Mouse (Mus musculus) left cerebral cortex, postnatal 36 days (tissue): ENCODE results near the gene Mn1. TPM values are rescaled to one million over a fixed set of nuclear protein-coding genes. Genes with fewer than 3 reads are reported as not detected.

Source experiments
- DNase-seq, 2 experiments: peaks; one replicate each; pipeline ENCODE4 v3.0.0; 2021 to 2022; ENCODE audit warnings: low spot score in 2 of 2, mixed read lengths in 1 of 2
- intact Hi-C: fragments of 180-260 bp; cut with DNase I; formaldehyde crosslinking; loops from one replicate; pipeline ENCODE4 v1.15.1; 2025
- total RNA-seq, 2 experiments: library from RNA; stranded (reverse); gene quantifications; 2 replicates each; pipeline ENCODE4 v1.2.3; 2021

Gene Mn1
- total RNA-seq, 2 experiments from 2014 or later, result 57.4 to 69.7 TPM

DNA sequence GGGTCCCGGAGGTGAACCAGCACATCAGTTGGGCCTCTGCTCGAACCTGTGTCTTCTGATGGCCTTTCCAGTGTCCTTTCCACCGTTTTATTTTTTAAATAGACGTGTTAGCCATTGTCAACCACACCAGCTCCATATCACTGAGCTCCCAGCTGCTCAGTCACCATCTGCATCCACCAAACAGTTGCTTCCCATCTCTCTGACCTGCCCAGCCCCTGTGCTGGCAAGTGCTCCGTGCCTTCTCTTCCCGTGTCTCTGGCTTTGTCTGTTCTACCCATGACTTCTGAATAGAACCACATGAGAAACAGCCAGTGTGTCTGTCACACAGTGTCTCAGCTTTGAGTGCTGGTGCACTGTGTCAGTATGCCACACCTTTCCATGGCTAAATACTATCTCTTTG, 12.4 kb upstream of the Mn1 start:
- no peak for DNase-seq
- intact Hi-C loops, result no loop called here

DNA sequence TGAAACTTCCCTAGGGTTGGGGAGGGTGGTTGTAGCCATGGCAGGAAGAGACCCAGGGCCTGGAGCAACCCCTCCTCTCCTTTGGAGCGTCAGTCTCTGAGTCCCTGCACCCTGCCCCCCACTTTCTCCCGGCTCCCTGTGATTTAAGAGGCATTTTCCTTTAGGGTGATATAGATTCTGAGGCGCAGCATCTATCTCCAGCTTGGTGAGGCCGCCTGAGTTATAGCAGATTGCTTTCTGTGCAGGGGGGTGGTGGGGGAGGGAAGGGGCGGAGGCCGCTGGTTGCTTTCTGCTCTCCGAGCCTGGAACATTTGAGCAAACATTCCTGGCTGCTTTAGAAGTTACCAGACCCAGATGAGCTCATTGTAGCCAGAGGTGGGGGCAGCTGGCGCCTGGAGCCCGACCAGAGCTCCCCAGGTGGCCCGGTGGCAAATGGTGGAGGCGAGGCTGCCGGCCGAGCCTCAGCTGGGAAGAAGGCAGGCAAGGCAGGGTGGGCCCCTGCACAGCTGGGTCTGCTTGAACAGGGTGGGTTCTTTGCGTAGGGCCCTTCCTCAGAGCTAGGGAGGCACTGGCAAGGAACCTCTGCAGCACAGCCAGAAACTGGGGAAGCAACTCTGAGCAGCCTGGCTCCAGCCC, 8.6 kb upstream of the Mn1 start:
- intact Hi-C loops, result no loop called here
- no peak for DNase-seq

DNA sequence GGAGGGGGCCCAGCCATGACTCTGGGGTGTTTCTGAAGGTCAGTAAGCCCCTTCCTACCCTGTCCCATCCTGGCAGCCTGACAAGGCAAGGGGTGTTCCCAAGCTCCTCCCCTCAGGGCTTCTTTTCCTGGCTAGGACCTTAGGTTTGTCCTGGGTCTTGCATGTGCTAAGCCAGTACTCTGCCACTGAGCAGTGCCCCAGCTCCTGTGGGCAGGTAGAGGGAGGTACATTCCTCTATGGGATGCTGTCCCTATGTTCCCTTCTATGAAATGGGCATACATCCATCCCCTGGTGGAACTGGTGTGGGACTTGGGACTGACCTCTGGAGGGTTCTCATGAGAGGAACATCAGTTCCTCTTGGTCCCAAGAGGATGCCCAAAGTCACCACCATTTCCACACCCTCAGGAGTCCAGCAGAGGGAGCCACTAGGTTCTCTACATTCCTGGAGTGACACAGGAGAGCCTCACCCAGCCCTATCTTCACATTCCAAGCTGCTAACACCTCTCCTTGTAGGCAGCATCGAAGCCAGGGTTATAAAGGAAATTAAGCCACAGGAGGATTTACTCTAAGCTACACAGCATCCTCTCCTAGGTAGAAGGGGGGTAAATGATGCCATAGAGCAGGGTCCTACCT, 7.6 kb upstream of the Mn1 start:
- intact Hi-C loops, result loop anchor here (5.0 to 10.0 kb wide), 2 partner anchors 665 to 798 kb away; no protein-coding TSS in a partner anchor
- DNase-seq, result no peak

DNA sequence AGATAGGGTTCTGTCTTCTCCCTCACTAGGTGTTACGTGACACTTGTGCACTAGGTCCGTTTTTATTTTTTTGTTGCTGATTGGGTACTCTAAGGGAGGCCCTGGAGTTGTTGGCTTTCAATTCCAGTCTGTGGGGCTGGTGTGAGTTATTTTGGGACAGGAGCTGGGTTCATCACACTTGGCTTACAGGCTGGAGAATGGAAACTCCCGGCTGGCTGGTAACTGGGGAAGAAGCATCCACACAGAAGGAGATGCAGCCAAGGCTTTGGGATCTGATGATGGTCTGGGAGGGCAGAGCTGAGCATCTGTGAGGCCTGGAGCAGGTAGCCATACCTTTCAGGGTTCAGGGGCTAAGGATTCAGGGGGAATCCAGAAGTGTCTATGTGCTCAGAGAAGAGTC, 6.5 kb upstream of the Mn1 start:
- intact Hi-C loops, result loop anchor here (5.0 to 10.0 kb wide), 2 partner anchors 664 to 797 kb away; no protein-coding TSS in a partner anchor
- DNase-seq, result no peak

DNA sequence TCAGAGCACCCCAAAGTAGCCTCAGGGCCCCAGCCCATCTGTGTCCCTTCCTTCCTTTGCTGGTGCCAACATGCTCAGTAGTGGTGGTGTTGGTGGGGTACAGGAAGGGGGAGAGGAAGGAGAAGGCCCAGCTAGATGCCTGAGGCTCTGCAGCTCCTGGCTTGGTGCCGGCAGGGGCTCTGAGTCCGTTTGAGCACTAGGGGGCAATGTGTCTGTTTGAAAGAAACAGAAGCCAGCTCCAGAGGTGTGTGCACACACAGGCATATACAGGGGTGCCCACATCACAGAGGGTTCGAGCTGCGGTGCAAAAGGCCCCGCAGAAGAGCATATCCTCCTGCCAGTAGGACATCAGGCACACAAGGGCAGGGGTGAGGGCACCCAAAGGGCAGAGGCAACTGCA, 3.0 kb upstream of the Mn1 start:
- DNase-seq, result peak; percentile 75 to 78
- intact Hi-C loops, result loop anchor here (2.0 to 10.0 kb wide), 4 partner anchors 267 to 793 kb away; no protein-coding TSS in a partner anchor

DNA sequence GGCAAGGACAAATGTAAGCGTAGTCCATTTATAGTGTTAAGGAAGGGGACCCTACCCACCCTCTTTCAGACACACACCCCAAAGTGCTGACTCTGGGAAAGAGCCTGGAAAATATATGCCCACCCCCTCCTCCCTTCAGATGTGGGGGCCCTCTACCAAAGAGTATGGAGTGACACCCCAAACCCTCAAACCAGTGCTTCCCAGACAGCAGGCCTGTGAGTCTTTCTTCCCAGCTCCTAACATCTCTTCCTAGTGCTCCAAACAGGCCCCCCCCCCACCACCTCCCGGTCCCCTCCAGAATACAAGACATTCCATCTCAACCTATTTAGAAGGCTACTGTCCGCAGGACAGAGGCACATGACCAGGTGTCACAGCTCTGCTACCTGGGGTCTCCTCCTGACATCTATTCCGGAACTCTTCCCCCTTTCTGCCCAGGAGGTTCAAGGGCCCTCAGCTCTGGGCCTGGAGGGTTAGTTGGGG, 2.4 kb upstream of the Mn1 start:
- DNase-seq, result no peak
- intact Hi-C loops, result loop anchor here (2.0 to 10.0 kb wide), 5 partner anchors 266 to 792 kb away; no protein-coding TSS in a partner anchor

DNA sequence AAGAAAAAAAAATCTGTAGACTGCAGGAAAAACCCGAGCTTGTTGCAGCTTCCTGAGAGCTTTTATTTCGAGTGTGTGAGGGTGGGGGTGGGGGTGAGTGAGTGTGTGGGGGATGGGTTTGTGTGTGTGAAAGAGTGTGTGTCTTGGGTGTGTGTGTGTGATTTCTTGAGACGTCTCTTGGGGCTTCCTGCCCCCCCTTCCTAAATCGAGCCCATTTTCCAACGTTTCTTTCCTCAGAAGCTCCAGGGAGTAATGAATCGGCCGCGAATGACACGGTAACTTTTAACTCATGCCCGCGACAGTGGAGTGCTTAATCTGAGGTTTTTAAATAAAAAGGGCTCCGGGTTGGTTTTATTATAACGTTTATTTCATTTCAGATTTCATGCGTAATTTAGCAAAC, 1.6 kb upstream of the Mn1 start:
- intact Hi-C loops, result loop anchor here (2.0 to 10.0 kb wide), 4 partner anchors 265 to 739 kb away; no protein-coding TSS in a partner anchor
- no peak for DNase-seq

DNA sequence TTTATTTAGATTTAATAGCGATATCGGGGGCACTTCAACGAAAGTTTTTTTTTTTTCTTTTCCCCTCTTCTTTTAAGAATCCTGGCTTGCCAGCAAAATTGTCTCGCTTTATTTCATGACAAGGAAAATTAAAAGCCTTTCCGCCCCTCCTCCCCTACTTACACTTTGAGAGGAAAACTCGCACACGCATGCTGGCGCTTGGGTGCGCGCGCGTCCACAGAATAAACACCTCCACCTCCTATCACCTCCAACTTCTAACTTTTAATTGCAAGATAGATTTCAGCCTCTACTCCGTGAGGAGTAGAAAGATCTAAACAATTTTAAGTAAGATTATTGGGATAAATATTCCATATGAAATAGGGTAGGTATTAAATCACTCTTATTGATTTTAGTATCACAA, 1.1 kb upstream of the Mn1 start:
- DNase-seq, result no peak
- intact Hi-C loops, result loop anchor here (5.0 to 10.0 kb wide), 2 partner anchors 346 to 659 kb away; no protein-coding TSS in a partner anchor

DNA sequence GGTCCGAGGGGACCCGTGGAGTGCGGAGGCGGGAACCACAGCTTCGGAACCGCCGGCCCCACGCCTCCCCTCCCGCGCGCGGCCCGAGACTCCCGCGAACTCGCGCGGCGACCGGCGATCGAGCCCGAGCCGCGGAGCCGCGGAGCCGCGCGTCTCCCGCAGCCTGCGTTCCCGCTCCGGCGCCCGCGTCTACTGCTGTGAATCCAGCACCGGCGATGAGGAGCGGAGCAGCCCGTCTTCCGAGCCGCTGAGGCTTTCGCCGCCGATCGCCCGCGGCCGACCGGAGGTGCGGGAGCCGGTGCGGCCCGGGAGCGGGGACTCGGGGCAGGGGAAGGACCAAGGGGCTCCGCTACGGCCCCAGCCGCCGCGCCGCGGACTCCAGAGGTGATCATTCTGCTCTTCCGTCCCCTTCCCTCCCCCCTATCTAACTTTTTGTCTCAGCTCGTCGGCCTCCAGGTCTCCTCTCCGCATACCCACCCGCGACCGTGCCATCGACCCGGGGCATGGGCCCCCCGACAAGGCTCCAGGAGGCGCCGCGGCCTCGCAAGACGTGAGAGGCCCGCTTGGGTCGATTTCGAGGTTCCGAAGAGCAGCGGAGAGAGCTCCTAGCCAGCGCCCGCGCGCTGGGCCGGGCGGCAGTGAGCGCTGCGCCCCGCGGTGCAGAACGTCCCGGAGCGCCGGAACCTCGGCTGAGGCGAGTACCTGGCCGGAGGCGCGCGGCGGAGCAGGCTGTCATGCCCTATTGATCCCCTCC, 393 bp downstream of the Mn1 start:
- intact Hi-C loops, result loop anchor here (5.0 to 10.0 kb wide), 2 partner anchors 345 to 657 kb away; no protein-coding TSS in a partner anchor
- peak in 1 of 2 experiments; percentile 49 for DNase-seq

DNA sequence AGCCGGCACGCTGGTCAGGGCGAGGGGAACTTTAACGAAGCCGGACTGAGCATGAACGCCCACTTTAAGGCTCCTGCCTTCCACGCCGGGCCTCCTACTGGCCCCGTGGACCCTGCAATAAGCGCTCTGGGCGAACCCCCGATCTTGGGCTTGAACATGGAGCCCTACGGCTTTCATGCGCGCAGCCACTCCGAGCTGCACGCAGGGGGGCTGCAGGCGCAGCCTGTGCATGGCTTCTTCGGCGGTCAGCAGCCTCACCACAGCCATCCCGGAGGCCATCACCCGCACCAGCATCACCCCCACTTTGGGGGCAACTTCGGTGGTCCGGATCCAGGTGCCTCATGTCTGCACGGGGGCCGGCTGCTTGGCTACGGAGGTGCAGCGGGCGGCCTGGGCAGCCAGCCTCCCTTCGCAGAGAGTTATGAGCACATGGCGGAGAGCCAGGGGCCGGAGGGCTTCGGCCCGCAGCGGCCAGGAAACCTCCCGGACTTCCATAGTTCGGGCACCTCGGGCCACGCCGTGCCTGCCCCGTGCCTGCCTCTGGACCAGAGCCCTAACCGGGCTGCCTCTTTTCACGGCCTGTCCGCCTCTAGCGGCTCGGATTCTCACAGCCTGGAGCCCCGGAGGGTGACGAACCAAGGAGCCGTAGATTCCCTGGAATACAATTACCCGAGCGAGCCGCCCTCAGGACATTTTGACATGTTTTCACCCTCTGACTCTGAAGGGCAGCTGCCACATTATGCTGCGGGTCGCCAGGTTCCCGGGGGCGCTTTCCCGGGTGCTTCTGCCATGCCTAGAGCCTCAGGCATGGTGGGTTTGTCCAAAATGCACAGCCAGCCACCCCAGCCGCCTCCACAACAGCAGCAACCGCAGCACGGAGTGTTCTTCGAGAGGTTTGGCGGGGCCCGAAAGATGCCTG, 1.3 kb downstream of the Mn1 start:
- intact Hi-C loops, result loop anchor here (5.0 to 10.0 kb wide), 2 partner anchors 344 to 656 kb away; no protein-coding TSS in a partner anchor
- DNase-seq, result peak in 1 of 2 experiments; percentile 58

DNA sequence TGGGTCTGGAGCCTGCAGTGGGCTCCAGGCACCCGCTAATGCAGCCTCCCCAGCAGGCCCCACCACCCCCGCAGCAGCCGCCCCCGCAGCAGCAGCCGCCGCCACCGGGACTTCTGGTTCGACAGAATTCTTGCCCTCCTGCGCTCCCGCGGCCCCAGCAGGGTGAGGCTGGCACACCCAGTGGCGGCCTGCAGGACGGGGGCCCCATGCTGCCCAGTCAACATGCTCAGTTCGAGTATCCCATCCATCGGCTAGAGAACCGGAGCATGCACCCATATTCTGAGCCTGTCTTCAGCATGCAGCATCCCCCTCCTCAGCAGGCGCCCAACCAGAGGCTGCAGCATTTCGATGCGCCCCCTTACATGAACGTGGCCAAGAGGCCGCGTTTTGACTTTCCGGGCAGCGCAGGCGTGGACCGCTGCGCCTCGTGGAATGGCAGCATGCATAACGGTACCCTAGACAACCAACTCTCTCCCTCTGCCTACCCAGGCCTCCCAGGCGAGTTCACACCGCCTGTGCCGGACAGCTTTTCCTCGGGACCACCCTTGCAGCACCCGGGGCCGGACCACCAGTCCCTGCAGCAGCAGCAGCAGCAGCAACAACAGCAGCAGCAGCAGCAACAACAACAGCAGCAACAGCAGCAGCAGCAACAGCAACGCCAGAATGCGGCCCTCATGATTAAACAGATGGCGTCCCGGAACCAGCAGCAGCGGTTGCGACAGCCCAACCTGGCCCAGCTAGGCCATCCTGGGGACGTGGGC, 2.1 kb downstream of the Mn1 start:
- DNase-seq, result peak; percentile 69 to 71
- intact Hi-C loops, result loop anchor here (5.0 to 10.0 kb wide), 2 partner anchors 343 to 656 kb away; no protein-coding TSS in a partner anchor

DNA sequence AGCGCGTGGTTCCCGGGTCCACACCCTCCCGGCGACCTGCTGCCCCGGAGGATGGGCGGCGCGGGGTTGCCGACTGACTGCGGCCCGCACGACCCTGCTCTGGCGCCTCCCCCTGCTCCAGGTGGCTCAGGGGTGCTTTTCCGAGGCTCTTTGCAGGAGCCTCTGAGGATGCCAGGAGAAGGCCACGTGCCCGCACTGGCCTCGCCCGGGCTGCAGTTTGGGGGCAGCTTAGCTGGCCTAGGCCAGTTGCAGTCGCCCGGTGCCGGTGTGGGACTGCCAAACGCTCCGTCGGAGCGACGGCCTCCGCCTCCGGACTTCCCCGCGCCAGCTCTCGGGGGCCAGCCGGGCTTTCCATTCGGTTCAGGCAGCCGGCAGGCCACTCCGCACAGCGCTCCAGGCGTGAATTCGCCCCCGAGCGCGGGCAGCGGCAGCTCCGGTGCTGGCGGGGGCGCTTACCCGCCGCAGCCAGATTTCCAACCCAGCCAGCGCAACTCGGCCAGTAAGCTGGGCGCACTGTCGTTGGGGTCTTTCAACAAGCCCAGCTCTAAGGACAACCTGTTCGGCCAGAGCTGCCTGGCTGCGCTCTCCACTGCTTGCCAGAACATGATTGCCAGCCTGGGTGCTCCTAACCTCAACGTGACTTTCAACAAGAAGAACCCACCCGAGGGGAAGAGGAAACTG, 3.0 kb downstream of the Mn1 start:
- intact Hi-C loops, result no loop called here
- DNase-seq, result peak in 1 of 2 experiments; percentile 77

DNA sequence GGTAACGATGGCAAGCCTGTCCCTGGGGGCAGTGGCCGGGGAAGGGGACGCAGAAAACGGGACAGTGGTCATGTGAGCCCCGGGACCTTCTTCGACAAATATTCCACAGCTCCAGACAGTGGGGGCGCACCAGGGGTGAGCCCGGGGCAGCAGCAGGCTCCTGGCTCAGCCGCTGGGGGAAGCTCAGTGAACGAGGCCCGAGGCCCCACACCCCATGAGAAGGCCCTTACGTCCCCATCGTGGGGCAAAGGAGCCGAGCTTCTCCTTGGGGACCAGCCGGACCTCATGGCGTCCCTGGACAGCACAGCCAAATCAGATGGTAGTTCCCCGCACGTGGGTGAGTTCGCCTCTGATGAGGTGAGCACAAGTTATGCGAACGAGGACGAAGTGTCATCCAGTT, 3.7 kb downstream of the Mn1 start:
- peak in 1 of 2 experiments; percentile 64 for DNase-seq
- intact Hi-C loops, result no loop called here

DNA sequence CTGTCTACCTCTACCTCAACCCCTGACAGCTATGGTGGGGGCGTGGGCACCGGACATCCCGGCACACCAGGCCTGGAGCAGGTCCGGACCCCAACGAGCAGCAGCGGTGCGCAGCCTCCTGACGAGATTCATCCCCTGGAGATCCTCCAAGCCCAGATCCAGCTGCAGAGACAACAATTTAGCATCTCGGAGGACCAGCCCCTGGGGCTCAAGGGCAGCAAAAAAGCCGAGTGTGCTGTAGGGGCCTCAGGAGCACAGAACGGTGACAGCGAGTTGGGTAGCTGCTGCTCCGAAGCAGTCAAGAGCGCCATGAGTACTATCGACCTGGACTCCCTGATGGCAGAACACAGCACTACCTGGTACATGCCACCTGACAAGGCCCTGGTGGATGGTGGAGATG, 4.3 kb downstream of the Mn1 start:
- intact Hi-C loops, result no loop called here

DNA sequence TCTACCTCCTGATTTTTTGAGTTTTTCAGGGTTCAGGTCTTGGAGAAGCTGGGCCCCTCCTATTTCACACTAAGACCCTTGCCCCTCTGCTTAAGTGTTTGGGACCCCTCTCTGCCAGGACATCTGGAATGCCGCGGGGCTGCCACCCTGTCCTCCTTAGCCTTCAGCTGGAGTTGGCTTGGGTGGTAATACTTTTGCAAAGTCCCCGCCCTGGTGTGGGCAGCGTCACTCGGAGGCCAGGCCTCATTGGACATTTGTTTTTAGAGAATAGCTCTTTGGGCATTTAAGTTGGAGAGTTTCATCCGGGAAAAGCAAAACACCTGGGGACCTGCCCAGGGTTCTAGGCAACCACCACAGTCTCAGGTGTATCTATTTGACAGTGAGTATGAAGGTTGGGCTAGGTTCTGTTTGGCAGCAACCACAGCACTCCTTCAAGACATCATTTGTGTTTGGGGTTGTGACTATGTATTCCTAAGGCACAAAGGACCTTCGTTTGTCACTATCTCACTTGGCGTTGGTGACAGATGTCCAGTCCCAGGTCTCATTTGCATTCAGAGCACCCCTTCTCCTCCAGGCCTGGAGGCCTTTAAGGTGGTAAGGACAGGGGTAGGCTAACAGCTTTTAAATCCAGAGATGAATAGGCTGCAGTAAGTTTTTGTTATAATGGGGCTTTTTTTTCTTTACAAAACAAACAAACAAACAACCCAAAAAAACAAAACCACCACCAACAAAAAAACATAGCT, 5.1 kb downstream of the Mn1 start:
- intact Hi-C loops, result no loop called here
- DNase-seq, result peak in 1 of 2 experiments; percentile 51

More for the DNA sequence above, 4.3 kb downstream of the Mn1 start:
- peak in 1 of 2 experiments; percentile 57 for DNase-seq

DNA sequence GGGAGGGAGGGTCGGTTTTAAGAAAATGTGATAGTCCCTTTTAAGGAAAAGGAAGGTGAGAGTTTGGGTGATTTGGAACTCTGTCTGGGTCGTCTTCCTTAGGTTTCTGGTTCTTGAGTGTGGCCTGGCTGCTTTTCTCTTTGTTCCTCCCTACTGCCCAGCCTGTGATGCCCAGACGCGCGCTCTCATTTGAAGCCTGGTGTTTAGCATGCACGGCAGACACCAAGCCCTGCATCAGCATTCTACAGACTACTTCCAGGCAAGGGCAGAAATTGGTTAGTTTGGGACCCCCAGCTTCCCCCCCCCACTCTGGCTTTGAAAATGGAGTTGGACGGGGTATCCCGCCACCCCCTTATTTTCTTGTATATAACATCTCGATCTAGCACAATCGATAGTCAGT, 5.8 kb downstream of the Mn1 start:
- intact Hi-C loops, result no loop called here
- no peak for DNase-seq

DNA sequence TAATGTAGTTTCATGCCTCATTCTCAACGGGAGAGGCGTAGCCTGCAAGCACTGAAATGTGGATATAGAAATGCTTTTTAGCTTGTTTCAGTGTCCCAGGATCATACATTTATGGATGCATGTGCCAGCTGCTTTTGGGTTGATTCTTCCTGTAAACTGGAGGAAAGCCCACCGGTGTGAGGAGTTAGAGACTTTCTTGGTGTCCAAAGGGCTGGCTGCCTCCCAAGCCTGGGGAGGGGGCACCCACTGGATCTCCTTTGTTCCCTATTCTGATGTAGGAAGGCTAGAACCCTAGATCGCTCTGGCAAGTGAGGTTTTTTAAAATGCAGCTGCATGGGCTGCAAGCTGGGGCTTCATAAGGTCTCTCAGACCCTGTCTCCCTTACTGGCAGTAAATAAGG, 6.5 kb downstream of the Mn1 start:
- DNase-seq, result no peak
- intact Hi-C loops, result no loop called here
